Mouse (Mus musculus) heart, postnatal 14 days (tissue): Measurements from ENCODE around the gene Trib3. TPM values are rescaled to one million over a fixed set of nuclear protein-coding genes. Genes with fewer than 3 reads are reported as not detected.
"Not testable (repeated sequence)": the region's sequence is repeated elsewhere in the genome, so short reads cannot be mapped to it uniquely, and the experiment has no call there.

Experiments used
- DNase-seq, 2 experiments: peaks; one replicate each; pipeline ENCODE4 v3.0.0; 2021 to 2022
- intact Hi-C: fragments of 180-260 bp; cut with DNase I; formaldehyde crosslinking; loops from one replicate; pipeline ENCODE4 v1.15.1; 2025
- long read RNA-seq, 2 experiments: library from polyadenylated mRNA; stranded (forward); transcript quantifications; one replicate each; pipeline ENCODE4 v2.0.0; 2021
- total RNA-seq, 2 experiments: library from RNA; stranded (reverse); gene quantifications; 2 replicates each; pipeline ENCODE4 v1.2.3; 2021

The Trib3 gene
- total RNA-seq = 1 to 10 TPM; 3.2 to 3.4 TPM
- long read RNA-seq, experiment 1, transcript Trib3-201 (4 exons, 2,026 nt) = major isoform, 8 of 9 reads
- long read RNA-seq, experiment 1, partial matches to known transcripts = 1 of 9 reads
- long read RNA-seq, experiment 1, other reads (novel, unspliced or antisense) = 0 of 9 reads
- long read RNA-seq, experiment 2, transcript Trib3-201 (4 exons, 2,026 nt) = major isoform, 7 of 9 reads
- long read RNA-seq, experiment 2, partial matches to known transcripts = 1 of 9 reads
- long read RNA-seq, experiment 2, other reads (novel, unspliced or antisense) = 1 of 9 reads

- DNase-seq = peak; percentile 82 to 84
- intact Hi-C loops = loop anchor here (5.0 kb wide), 1 partner anchor 236 kb away; the partner anchor contains the start of gene Srxn1
These were observed at the start of gene Trib3 for GRCm38 (mm10) chr2:152343329-152344213. TSS of gene Trib3 (minus strand) at chr2:152344032.

GRCm38 (mm10) chr2:152393225-152394017, 49.6 kb upstream of the Trib3 start:
- intact Hi-C loops = no loop called here
- DNase-seq = no peak

GRCm38 (mm10) chr2:152392786-152393185, 49.0 kb upstream of the Trib3 start:
- DNase-seq = peak in 1 of 2 experiments; percentile 58
- intact Hi-C loops = loop anchor here (1.0 kb wide), 1 partner anchor 45 kb away; no protein-coding TSS in a partner anchor

GRCm38 (mm10) chr2:152384191-152384590, 40.4 kb upstream of the Trib3 start:
- no peak for DNase-seq
- intact Hi-C loops = no loop called here

GRCm38 (mm10) chr2:152376345-152376741, 32.5 kb upstream of the Trib3 start, which contains the start of gene Nrsn2:
TSS of gene Nrsn2 (minus strand) at chr2:152376638.
- intact Hi-C loops = no loop called here
- no peak for DNase-seq

- intact Hi-C loops = no loop called here
- DNase-seq = no peak
These were observed 32.0 kb upstream of the Trib3 start for GRCm38 (mm10) chr2:152375652-152376344.

GRCm38 (mm10) chr2:152373547-152373946, 29.7 kb upstream of the Trib3 start:
- intact Hi-C loops = no loop called here
- no peak for DNase-seq

- DNase-seq = no peak
- intact Hi-C loops = no loop called here
These were observed 28.8 kb upstream of the Trib3 start for GRCm38 (mm10) chr2:152372661-152373060.

- intact Hi-C loops = no loop called here
- no peak for DNase-seq
These were observed 28.3 kb upstream of the Trib3 start for GRCm38 (mm10) chr2:152372104-152372503.

GRCm38 (mm10) chr2:152368532-152369140, 24.8 kb upstream of the Trib3 start:
- intact Hi-C loops = loop anchor here (2.0 to 5.0 kb wide), 5 partner anchors 36 to 340 kb away; partner anchors contain the start of genes Rbck1 and Srxn1
- peak; percentile 64 to 75 for DNase-seq

- DNase-seq = no peak
- intact Hi-C loops = loop anchor here (2.0 to 5.0 kb wide), 5 partner anchors 36 to 339 kb away; partner anchors contain the start of genes Rbck1 and Srxn1
These were observed 24.1 kb upstream of the Trib3 start for GRCm38 (mm10) chr2:152367917-152368316.

GRCm38 (mm10) chr2:152363245-152364147, 19.7 kb upstream of the Trib3 start:
- intact Hi-C loops = no loop called here

GRCm38 (mm10) chr2:152361193-152361592, 17.4 kb upstream of the Trib3 start:
- intact Hi-C loops = no loop called here
- no peak for DNase-seq

More at GRCm38 (mm10) chr2:152363245-152364147, 19.7 kb upstream of the Trib3 start:
- peak; percentile 73 to 89 for DNase-seq

GRCm38 (mm10) chr2:152360271-152360775, 16.5 kb upstream of the Trib3 start:
- intact Hi-C loops = no loop called here

GRCm38 (mm10) chr2:152359616-152360015, 15.8 kb upstream of the Trib3 start:
- intact Hi-C loops = no loop called here
- no peak for DNase-seq

More at GRCm38 (mm10) chr2:152360271-152360775, 16.5 kb upstream of the Trib3 start:
- peak; percentile 77 to 80 for DNase-seq

- not testable (repeated sequence) for DNase-seq
These were observed 15.1 kb upstream of the Trib3 start for GRCm38 (mm10) chr2:152358977-152359376.

GRCm38 (mm10) chr2:152357254-152357653, 13.4 kb upstream of the Trib3 start:
- DNase-seq = no peak
- intact Hi-C loops = no loop called here

More at GRCm38 (mm10) chr2:152358977-152359376, 15.1 kb upstream of the Trib3 start:
- intact Hi-C loops = not testable (repeated sequence)
